Mouse (Mus musculus) gastrocnemius, postnatal 10 days (tissue): ENCODE measurements around the gene Slc4a10. TPM values are rescaled to one million over a fixed set of nuclear protein-coding genes. Genes with fewer than 3 reads are reported as not detected.

Source experiments
- DNase-seq: peaks from one replicate; pipeline ENCODE4 v3.0.0; 2021; ENCODE audit warnings: mixed read lengths
- total RNA-seq, 2 experiments: library from RNA; stranded (reverse); gene quantifications; 2 replicates each; pipeline ENCODE4 v1.2.3; 2021

The Slc4a10 gene
- total RNA-seq, 2 experiments from 2014 or later: 0.14 to 0.52 TPM

- DNase-seq: no peak
Measured at GRCm38 (mm10) chr2:62355766-62356165, 309.5 kb downstream of the Slc4a10 start.

- DNase-seq: no peak
Measured at GRCm38 (mm10) chr2:62356606-62357005, 310.3 kb downstream of the Slc4a10 start.

- no peak for DNase-seq
Measured at GRCm38 (mm10) chr2:62357259-62357658, 311.0 kb downstream of the Slc4a10 start.

GRCm38 (mm10) chr2:62360872-62361271 lies 314.6 kb downstream of the Slc4a10 start:
- no peak for DNase-seq

- DNase-seq: no peak
Measured at GRCm38 (mm10) chr2:62361514-62361913, 315.3 kb downstream of the Slc4a10 start.

GRCm38 (mm10) chr2:62362211-62362610 lies 315.9 kb downstream of the Slc4a10 start:
- no peak for DNase-seq

- no peak for DNase-seq
Measured at GRCm38 (mm10) chr2:62363606-62364005, 317.3 kb downstream of the Slc4a10 start.

GRCm38 (mm10) chr2:62368349-62369053 lies 322.2 kb downstream of the Slc4a10 start:
- DNase-seq: no peak

- no peak for DNase-seq
Measured at GRCm38 (mm10) chr2:62370048-62370447, 323.8 kb downstream of the Slc4a10 start.

- DNase-seq: no peak
Measured at GRCm38 (mm10) chr2:62373692-62374091, 327.4 kb downstream of the Slc4a10 start.

Other genes starting within 250 kb of the Slc4a10 start
- gene Tbr1, start 243.5 kb upstream of the Slc4a10 start, total RNA-seq: under 1 TPM; 0.23 to 0.32 TPM